Mouse (Mus musculus) MEL (cell line): ENCODE results near the gene Elmsan1.

Source experiments
- CTCF ChIP-seq, 3 experiments: IDR thresholded peaks in 2 of 3; conservative IDR thresholded peaks in 1 of 3; 2 replicates each; pipeline ENCODE4 v1.5.1; 2011 to 2012; ENCODE audit warnings: low read length in 3 of 3, low read depth in 2 of 3, mild to moderate bottlenecking in 2 of 3, improper control_type of control experiment in 1 of 3, inconsistent platforms in 1 of 3, mixed read lengths in 1 of 3, moderate library complexity in 1 of 3; ENCODE audit not compliant: control insufficient read depth in 1 of 3, insufficient read depth in 1 of 3, poor library complexity in 1 of 3, severe bottlenecking in 1 of 3
- HCFC1 ChIP-seq: IDR thresholded peaks from 2 replicates; pipeline ENCODE4 v1.6.1; 2012; ENCODE audit warnings: low read depth, mild to moderate bottlenecking, inconsistent platforms, low read length, improper control_type of control experiment, moderate library complexity
- MEF2A ChIP-seq: IDR thresholded peaks from 2 replicates; pipeline ENCODE4 v1.6.1; 2014; ENCODE audit warnings: low read depth, mild to moderate bottlenecking, inconsistent platforms, low read length, improper control_type of control experiment; ENCODE audit not compliant: poor library complexity, insufficient replicate concordance, severe bottlenecking; ENCODE audit errors: extremely low read depth
- POLR2A ChIP-seq, 2 experiments: IDR thresholded peaks; 2 replicates each; pipeline ENCODE4 v1.6.1; 2011 to 2012; ENCODE audit warnings: low read length in 2 of 2, mild to moderate bottlenecking in 2 of 2, control low read depth in 1 of 2, improper control_type of control experiment in 1 of 2, low read depth in 1 of 2, moderate library complexity in 1 of 2; ENCODE audit not compliant: control insufficient read depth in 1 of 2, insufficient read depth in 1 of 2, poor library complexity in 1 of 2

DNA sequence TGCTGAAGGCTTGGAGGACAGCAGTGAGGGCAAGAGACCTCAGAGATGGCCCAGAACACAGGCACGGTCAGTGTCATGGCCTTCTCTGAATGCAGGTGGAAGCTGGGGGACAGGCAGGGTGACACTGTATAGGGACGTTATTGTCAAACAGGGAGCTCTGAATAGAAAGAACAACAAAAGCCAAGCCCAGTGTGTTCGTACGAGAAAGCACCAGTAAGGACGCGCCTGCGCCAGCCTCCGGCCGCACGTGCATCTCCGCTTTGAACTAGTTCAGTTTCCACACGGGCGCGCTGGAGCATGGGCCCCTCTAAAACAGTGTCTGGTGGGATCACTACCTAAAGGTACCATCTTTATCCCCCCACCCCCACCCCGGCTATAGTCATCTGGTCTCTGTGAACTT is 68.7 kb downstream of the Elmsan1 start:
- TF ChIP-seq POLR2A (IDR thresholded peaks at IDR 0.05; ENCODE audit: control insufficient read depth in 1 of 2, insufficient read depth in 1 of 2, low read depth in 1 of 2, low read length in 2 of 2, poor library complexity in 1 of 2) (no peak), CTCF (IDR thresholded peaks at IDR 0.05 in 2 of 3, conservative IDR thresholded peaks at IDR 0.05 in 1 of 3; ENCODE audit: control insufficient read depth in 1 of 3, insufficient read depth in 1 of 3, low read depth in 2 of 3, low read length in 3 of 3, poor library complexity in 1 of 3, severe bottlenecking in 1 of 3) (no peak), MEF2A (no peak), HCFC1 (no peak)
